Mouse (Mus musculus): ENCODE measurements around the gene Mpp3. TPM values are rescaled to one million over a fixed set of nuclear protein-coding genes. Genes with fewer than 3 reads are reported as not detected.
A peak's percentile ranks its signal among the peaks of the same experiment; 100 is the strongest.

Mpp3 gene
- polyA plus RNA-seq, 1 experiment from 2014 or later: 18.4 TPM

GRCm38 (mm10) chr11:101966965-101967614 lies 61.2 kb downstream of the Mpp3 start, which contains the start of gene Sost:
Gene Sost, minus strand, starts transcription at chr11:101967015.
- Histone ChIP-seq H3K4me3 (peak within 1 kb of the TSS; percentile 61; the same call in 1 of the 2 replicates), H3K36me3 (no peaks in the 10 kb centered on the region), H3K27ac (peak within 1 kb of the TSS; percentile 43), H3K9me3 (replicated peaks) (no peaks in the 10 kb centered on the region), H3K4me1 (peaks cover 68% of the 10 kb centered on the region), H3K27me3 (ENCODE audit: low read depth, poor library complexity, severe bottlenecking) (peaks cover 65% of the 10 kb centered on the region)
- 18% methylated on average over 10 of the region's 10 CpGs for WGBS
- DNase-seq (ENCODE audit: low spot score): no peak

- WGBS: 8% methylated on average over 2 of the region's 2 CpGs
- Histone ChIP-seq H3K27ac (no peak overlapping the region; the same call in 1 of the 2 replicates), H3K4me3 (peak overlapping the region; percentile 61; the same call in 1 of the 2 replicates), H3K4me1 (peaks cover 70% of the 10 kb centered on the region), H3K36me3 (no peaks in the 10 kb centered on the region), H3K9me3 (replicated peaks) (no peaks in the 10 kb centered on the region), H3K27me3 (ENCODE audit: low read depth, poor library complexity, severe bottlenecking) (peaks cover 81% of the 10 kb centered on the region)
- DNase-seq (ENCODE audit: low spot score): no peak
Measured at GRCm38 (mm10) chr11:101965553-101965952, 62.7 kb downstream of the Mpp3 start.

GRCm38 (mm10) chr11:101964647-101965046 lies 63.6 kb downstream of the Mpp3 start:
- Histone ChIP-seq H3K27me3 (ENCODE audit: low read depth, poor library complexity, severe bottlenecking) (peaks cover 90% of the 10 kb centered on the region), H3K27ac (no peak overlapping the region), H3K36me3 (no peaks in the 10 kb centered on the region), H3K9me3 (replicated peaks) (no peaks in the 10 kb centered on the region), H3K4me1 (peaks cover 70% of the 10 kb centered on the region), H3K4me3 (peak overlapping the region; percentile 61)
- DNase-seq (ENCODE audit: low spot score): peak; percentile 55
- 3% methylated on average over 8 of the region's 8 CpGs for WGBS

GRCm38 (mm10) chr11:101963473-101964291 lies 64.6 kb downstream of the Mpp3 start:
- H3K4me3 ChIP-seq: peak overlapping the region; percentile 61
- under 1% methylated on average over 78 of the region's 78 CpGs for WGBS

GRCm38 (mm10) chr11:101963043-101963442 lies 65.2 kb downstream of the Mpp3 start:
- H3K36me3 ChIP-seq: no peaks in the 10 kb centered on the region
- peak overlapping the region; percentile 61 for H3K4me3 ChIP-seq
- H3K9me3 ChIP-seq (replicated peaks): no peaks in the 10 kb centered on the region
- peak overlapping the region; percentile 80; the same call in 1 of the 2 replicates for H3K27ac ChIP-seq
- peaks cover 68% of the 10 kb centered on the region for H3K4me1 ChIP-seq
- DNase-seq (ENCODE audit: low spot score): no peak
- WGBS: 1% methylated on average over 11 of the region's 11 CpGs
- H3K27me3 ChIP-seq (ENCODE audit: low read depth, poor library complexity, severe bottlenecking): peaks cover 100% of the 10 kb centered on the region

More at GRCm38 (mm10) chr11:101963473-101964291, 64.6 kb downstream of the Mpp3 start:
- peak; percentile 76 for DNase-seq (ENCODE audit: low spot score)
- peaks cover 71% of the 10 kb centered on the region for H3K4me1 ChIP-seq
- peaks cover 99% of the 10 kb centered on the region for H3K27me3 ChIP-seq (ENCODE audit: low read depth, poor library complexity, severe bottlenecking)
- H3K27ac ChIP-seq: peak overlapping the region; percentile 80
- no peaks in the 10 kb centered on the region for H3K36me3 ChIP-seq
- no peaks in the 10 kb centered on the region for H3K9me3 ChIP-seq (replicated peaks)

- Histone ChIP-seq H3K4me3 (no peak overlapping the region), H3K9me3 (replicated peaks) (no peaks in the 10 kb centered on the region), H3K4me1 (peaks cover 20% of the 10 kb centered on the region), H3K27ac (no peak overlapping the region), H3K27me3 (ENCODE audit: low read depth, poor library complexity, severe bottlenecking) (peaks cover 88% of the 10 kb centered on the region), H3K36me3 (no peaks in the 10 kb centered on the region)
- 64% methylated on average over 5 of the region's 5 CpGs for WGBS
- DNase-seq (ENCODE audit: low spot score): no peak
Measured at GRCm38 (mm10) chr11:101957476-101957875, 70.8 kb downstream of the Mpp3 start.

GRCm38 (mm10) chr11:101953441-101953840 lies 74.8 kb downstream of the Mpp3 start:
- H3K4me3 ChIP-seq: no peak overlapping the region
- peaks cover 17% of the 10 kb centered on the region for H3K4me1 ChIP-seq
- WGBS: 76% methylated on average over 4 of the region's 4 CpGs
- no peak for DNase-seq (ENCODE audit: low spot score)
- peaks cover 61% of the 10 kb centered on the region for H3K27me3 ChIP-seq (ENCODE audit: low read depth, poor library complexity, severe bottlenecking)
- no peak overlapping the region for H3K27ac ChIP-seq
- H3K9me3 ChIP-seq (replicated peaks): no peaks in the 10 kb centered on the region
- no peaks in the 10 kb centered on the region for H3K36me3 ChIP-seq

GRCm38 (mm10) chr11:101952541-101953341 lies 75.5 kb downstream of the Mpp3 start:
- H3K4me1 ChIP-seq: peaks cover 18% of the 10 kb centered on the region
- no peaks in the 10 kb centered on the region for H3K36me3 ChIP-seq
- H3K9me3 ChIP-seq (replicated peaks): no peaks in the 10 kb centered on the region
- H3K27me3 ChIP-seq (ENCODE audit: low read depth, poor library complexity, severe bottlenecking): peaks cover 54% of the 10 kb centered on the region
- DNase-seq (ENCODE audit: low spot score): no peak
- WGBS: 39% methylated on average over 24 of the region's 24 CpGs
- H3K4me3 ChIP-seq: no peak overlapping the region
- peak overlapping the region; percentile 25; the same call in 1 of the 2 replicates for H3K27ac ChIP-seq

GRCm38 (mm10) chr11:101950021-101950420 lies 78.2 kb downstream of the Mpp3 start:
- H3K27me3 ChIP-seq (ENCODE audit: low read depth, poor library complexity, severe bottlenecking): peaks cover 36% of the 10 kb centered on the region
- DNase-seq (ENCODE audit: low spot score): no peak
- no peak overlapping the region for H3K4me3 ChIP-seq
- no peaks in the 10 kb centered on the region for H3K9me3 ChIP-seq (replicated peaks)
- 91% methylated on average over 5 of the region's 5 CpGs for WGBS
- H3K36me3 ChIP-seq: no peaks in the 10 kb centered on the region
- peaks cover 25% of the 10 kb centered on the region for H3K4me1 ChIP-seq
- H3K27ac ChIP-seq: no peak overlapping the region

Other genes with a start within 250 kb of the Mpp3 start
- gene Etv4, start 243.1 kb downstream of the Mpp3 start, polyA plus RNA-seq (2016; fragmentation: Nextera tagmentation; extraction: Ambion mirVana): 37.8 and 48.3 TPM in 2 replicates
- gene Meox1, start 134.1 kb downstream of the Mpp3 start, polyA plus RNA-seq (2016; fragmentation: Nextera tagmentation; extraction: Ambion mirVana): 11.2 and 12.1 TPM in 2 replicates
- 1.6 and 1.9 TPM in 2 replicates for gene Sost, start 61.4 kb downstream of the Mpp3 start, polyA plus RNA-seq (2016; fragmentation: Nextera tagmentation; extraction: Ambion mirVana)
- gene Cfap97d1, start 44.2 kb downstream of the Mpp3 start, polyA plus RNA-seq (2016; fragmentation: Nextera tagmentation; extraction: Ambion mirVana): not detected in 2 replicates
- 9.2 TPM in 2 replicates for gene Dusp3, start 41.4 kb downstream of the Mpp3 start, polyA plus RNA-seq (2016; fragmentation: Nextera tagmentation; extraction: Ambion mirVana)
- gene Cd300lg, start 13.0 kb upstream of the Mpp3 start, polyA plus RNA-seq (2016; fragmentation: Nextera tagmentation; extraction: Ambion mirVana): 0.38 and 0.45 TPM in 2 replicates
- gene Mpp2, start 60.1 kb upstream of the Mpp3 start, polyA plus RNA-seq (2016; fragmentation: Nextera tagmentation; extraction: Ambion mirVana): 11.5 and 16.6 TPM in 2 replicates
- gene Ppy, start 72.9 kb upstream of the Mpp3 start, polyA plus RNA-seq (2016; fragmentation: Nextera tagmentation; extraction: Ambion mirVana): not detected in 2 replicates
- not detected in 2 replicates for gene Pyy, start 79.4 kb upstream of the Mpp3 start, polyA plus RNA-seq (2016; fragmentation: Nextera tagmentation; extraction: Ambion mirVana)
- gene Nags, start 117.1 kb upstream of the Mpp3 start, polyA plus RNA-seq (2016; fragmentation: Nextera tagmentation; extraction: Ambion mirVana): 0.09 and 0.20 TPM in 2 replicates
- gene Tmem101, start 127.9 kb upstream of the Mpp3 start, polyA plus RNA-seq (2016; fragmentation: Nextera tagmentation; extraction: Ambion mirVana): 34.0 and 39.6 TPM in 2 replicates
- gene Lsm12, start 156.8 kb upstream of the Mpp3 start, polyA plus RNA-seq (2016; fragmentation: Nextera tagmentation; extraction: Ambion mirVana): 125 and 146 TPM in 2 replicates
- gene G6pc3, start 161.2 kb upstream of the Mpp3 start, polyA plus RNA-seq (2016; fragmentation: Nextera tagmentation; extraction: Ambion mirVana): 41.4 and 41.6 TPM in 2 replicates
- 36.4 and 50.2 TPM in 2 replicates for gene Hdac5, start 201.7 kb upstream of the Mpp3 start, polyA plus RNA-seq (2016; fragmentation: Nextera tagmentation; extraction: Ambion mirVana)
- 33.4 and 35.7 TPM in 2 replicates for gene BC030867, start 220.4 kb upstream of the Mpp3 start, polyA plus RNA-seq (2016; fragmentation: Nextera tagmentation; extraction: Ambion mirVana)
- gene Asb16, start 240.3 kb upstream of the Mpp3 start, polyA plus RNA-seq (2016; fragmentation: Nextera tagmentation; extraction: Ambion mirVana): 0.06 and 0.08 TPM in 2 replicates